Mouse (Mus musculus) testis, postnatal 14 days (tissue): ENCODE measurements around the gene Vmn2r6.
"Not testable (repeated sequence)": the region's sequence is repeated elsewhere in the genome, so short reads cannot be mapped to it uniquely, and the experiment has no call there.

ENCODE experiments used
- DNase-seq: peaks from one replicate; pipeline ENCODE4 v3.0.0; 2021; ENCODE audit warnings: low spot score

The Vmn2r6 gene

GRCm38 (mm10) chr3:64565730-64566129 is at the start of gene Vmn2r6:
Gene Vmn2r6, minus strand, starts transcription at chr3:64565830.
- not testable (repeated sequence) for DNase-seq

- DNase-seq = no peak
Observed at GRCm38 (mm10) chr3:64587618-64588017, 22.0 kb upstream of the Vmn2r6 start.

GRCm38 (mm10) chr3:64568793-64569192 is 3.2 kb upstream of the Vmn2r6 start:
- peak; percentile 12 for DNase-seq

GRCm38 (mm10) chr3:64523585-64523984 is 42.0 kb downstream of the Vmn2r6 start:
- DNase-seq = not testable (repeated sequence)

- not testable (repeated sequence) for DNase-seq
Observed at GRCm38 (mm10) chr3:64509742-64510141, 55.9 kb downstream of the Vmn2r6 start, which contains the start of gene Vmn2r5. Gene Vmn2r5, minus strand, starts transcription at chr3:64509842.
